Mouse (Mus musculus) ES-E14 (cell line): Measurements from ENCODE around the gene 2310022B05Rik. TPM values are rescaled to one million over a fixed set of nuclear protein-coding genes. Genes with fewer than 3 reads are reported as not detected.
A peak's percentile ranks its signal among the peaks of the same experiment; 100 is the strongest.

Source experiments
- DNase-seq: peaks from one replicate; pipeline ENCODE4 v3.0.0-alpha.2; 2013; ENCODE audit warnings: low read depth, low spot score
- H3K27ac ChIP-seq: 2 replicates; pipeline ENCODE4 v1.5.1; 2012; ENCODE audit warnings: low read depth, mild to moderate bottlenecking, low read length, moderate library complexity, mixed read lengths; ENCODE audit not compliant: poor library complexity, insufficient read depth, severe bottlenecking
- H3K36me3 ChIP-seq: 2 replicates; pipeline ENCODE4 v1.6.1; 2012; ENCODE audit warnings: mild to moderate bottlenecking, low read length, moderate library complexity, mixed read lengths; ENCODE audit not compliant: control insufficient read depth, poor library complexity, insufficient read depth, severe bottlenecking
- H3K4me1 ChIP-seq, 2 experiments: fragments of 150-350 bp in 1 of 2; sonication (generic) in 1 of 2; 2 replicates each; pipeline ENCODE4 v1.6.1; 2012; ENCODE audit warnings: low read length in 2 of 2, mild to moderate bottlenecking in 1 of 2, mixed read lengths in 1 of 2; ENCODE audit not compliant: control insufficient read depth in 2 of 2, insufficient read depth in 2 of 2, poor library complexity in 1 of 2
- H3K4me3 ChIP-seq, 2 experiments: fragments of 150-350 bp in 1 of 2; sonication (generic) in 1 of 2; 2 replicates each; pipeline ENCODE4 v1.5.1; 2012; ENCODE audit warnings: low read length in 2 of 2, low read depth in 1 of 2, mild to moderate bottlenecking in 1 of 2, mixed read lengths in 1 of 2; ENCODE audit not compliant: insufficient read depth in 1 of 2, poor library complexity in 1 of 2, severe bottlenecking in 1 of 2
- H3K9ac ChIP-seq: 2 replicates; pipeline ENCODE4 v1.6.1; 2012; ENCODE audit warnings: low read depth, mild to moderate bottlenecking, low read length, mixed read lengths; ENCODE audit not compliant: poor library complexity, insufficient read depth, severe bottlenecking
- H3K9me3 ChIP-seq: fragments of 150-350 bp; sonication (generic); 2 replicates; pipeline ENCODE4 v1.6.1; 2012; ENCODE audit warnings: low read depth, mild to moderate bottlenecking, low read length; ENCODE audit not compliant: control insufficient read depth, insufficient read depth
- CHD2 ChIP-seq: IDR thresholded peaks from 2 replicates; pipeline ENCODE4 v1.6.1; 2014; ENCODE audit warnings: mild to moderate bottlenecking, low read depth, low read length, inconsistent platforms
- HCFC1 ChIP-seq: IDR thresholded peaks from 2 replicates; pipeline ENCODE4 v1.6.1; 2012; ENCODE audit warnings: low read length, inconsistent platforms, borderline replicate concordance; ENCODE audit not compliant: insufficient read depth
- MAFK ChIP-seq: IDR thresholded peaks from 2 replicates; pipeline ENCODE4 v1.6.1; 2014; ENCODE audit warnings: mild to moderate bottlenecking, low read depth, low read length, inconsistent platforms; ENCODE audit not compliant: insufficient read depth
- ZC3H11A ChIP-seq: IDR thresholded peaks from 2 replicates; pipeline ENCODE4 v1.6.1; 2012; ENCODE audit warnings: low read depth, mild to moderate bottlenecking, inconsistent platforms, low read length, borderline replicate concordance
- ZNF384 ChIP-seq: IDR thresholded peaks from 2 replicates; pipeline ENCODE4 v1.6.1; 2012; ENCODE audit warnings: low read depth, low read length, inconsistent platforms
- in situ Hi-C, 2 experiments: fragments of 600-800 bp; cut with MboI; formaldehyde crosslinking; loops; one replicate each; pipeline ENCODE4 v1.15.1; 2025; ENCODE audit warnings: low sequenced_read_pairs in 2 of 2, inconsistent platforms in 1 of 2; ENCODE audit not compliant: unreplicated experiment in 2 of 2
- total RNA-seq: library from RNA; depleted of rRNA; stranded (reverse); fragments of 300-350 nt; gene quantifications from 2 replicates; pipeline ENCODE4 v1.2.3, GENCODE M21; 2012

Gene 2310022B05Rik
- total RNA-seq, 1 experiment: 8.1 TPM

- no peak overlapping the region for H3K4me3 ChIP-seq
- H3K9me3 ChIP-seq: no peaks in the 10 kb centered on the region
- peaks cover 2 to 9% of the 10 kb centered on the region in 2 experiments; a peak in 1 of 4 replicates for H3K4me1 ChIP-seq
- in situ Hi-C loops: no loop called here
- H3K36me3 ChIP-seq: peaks cover 33% of the 10 kb centered on the region
- TF ChIP-seq HCFC1: no peak
- peak; percentile 30; the same call in 1 of the 2 replicates for TF ChIP-seq ZC3H11A
- TF ChIP-seq MAFK: no peak
- no peak for TF ChIP-seq ZNF384
- no peak for TF ChIP-seq CHD2
- peak; percentile 78 for DNase-seq
- H3K9ac ChIP-seq: no peak overlapping the region; the same call in 1 of the 2 replicates
- no peak overlapping the region for H3K27ac ChIP-seq
Observed at GRCm38 (mm10) chr8:124677486-124677885, 14.3 kb upstream of the 2310022B05Rik start.

GRCm38 (mm10) chr8:124677078-124677477, 13.9 kb upstream of the 2310022B05Rik start:
- no peaks in the 10 kb centered on the region for H3K9me3 ChIP-seq
- H3K4me1 ChIP-seq: peaks cover 2 to 9% of the 10 kb centered on the region in 2 experiments; a peak in 1 of 4 replicates
- peaks cover 33% of the 10 kb centered on the region for H3K36me3 ChIP-seq
- H3K27ac ChIP-seq: no peak overlapping the region
- DNase-seq: no peak
- in situ Hi-C loops: no loop called here
- H3K4me3 ChIP-seq: no peak overlapping the region
- TF ChIP-seq MAFK (no peak), HCFC1 (no peak), ZNF384 (no peak), ZC3H11A (no peak), CHD2 (no peak)
- H3K9ac ChIP-seq: no peak overlapping the region; the same call in 1 of the 2 replicates

GRCm38 (mm10) chr8:124676661-124677060, 13.5 kb upstream of the 2310022B05Rik start:
- Histone ChIP-seq H3K9ac (no peak overlapping the region), H3K36me3 (peaks cover 29% of the 10 kb centered on the region; the same call in 1 of the 2 replicates), H3K9me3 (no peaks in the 10 kb centered on the region), H3K4me3 (no peak overlapping the region), H3K27ac (no peak overlapping the region), H3K4me1 (peaks cover 2 to 9% of the 10 kb centered on the region in 2 experiments; a peak in 1 of 4 replicates)
- DNase-seq: no peak
- in situ Hi-C loops: no loop called here
- no peak for TF ChIP-seq ZNF384
- no peak for TF ChIP-seq HCFC1
- no peak for TF ChIP-seq ZC3H11A
- no peak for TF ChIP-seq CHD2
- TF ChIP-seq MAFK: no peak

GRCm38 (mm10) chr8:124672345-124672744, 9.2 kb upstream of the 2310022B05Rik start:
- H3K36me3 ChIP-seq: peaks cover 14% of the 10 kb centered on the region; the same call in 1 of the 2 replicates
- peaks cover 0 to 4% of the 10 kb centered on the region in 2 experiments; a peak in 1 of 4 replicates for H3K4me1 ChIP-seq
- in situ Hi-C loops: no loop called here
- H3K9ac ChIP-seq: no peak overlapping the region
- no peaks in the 10 kb centered on the region for H3K9me3 ChIP-seq
- no peak for DNase-seq
- H3K4me3 ChIP-seq: no peak overlapping the region
- H3K27ac ChIP-seq: no peak overlapping the region
- no peak for TF ChIP-seq ZC3H11A
- TF ChIP-seq MAFK: no peak
- TF ChIP-seq ZNF384: no peak
- TF ChIP-seq CHD2: no peak
- TF ChIP-seq HCFC1: no peak

- Histone ChIP-seq H3K4me1 (no peaks in the 10 kb centered on the region), H3K9ac (no peak overlapping the region), H3K9me3 (no peaks in the 10 kb centered on the region), H3K36me3 (peaks cover 10% of the 10 kb centered on the region; the same call in 1 of the 2 replicates), H3K4me3 (no peak overlapping the region), H3K27ac (no peak overlapping the region)
- in situ Hi-C loops: no loop called here
- no peak for TF ChIP-seq ZC3H11A
- no peak for TF ChIP-seq ZNF384
- no peak for TF ChIP-seq HCFC1
- TF ChIP-seq MAFK: no peak
- TF ChIP-seq CHD2: no peak
- no peak for DNase-seq
Observed at GRCm38 (mm10) chr8:124668798-124669197, 5.6 kb upstream of the 2310022B05Rik start.
